Mouse (Mus musculus) cortical plate, adult 2 months (tissue): Measurements from ENCODE around the gene Hspb2.

ENCODE experiments used
- CTCF ChIP-seq: fragments of 200-500 bp; IDR thresholded peaks from 2 replicates; pipeline ENCODE4 v1.5.1; 2011; ENCODE audit warnings: mild to moderate bottlenecking, control low read depth, low read length; ENCODE audit not compliant: insufficient read depth; ENCODE audit errors: extremely low read depth
- POLR2A ChIP-seq: fragments of 200-500 bp; IDR thresholded peaks from 2 replicates; pipeline ENCODE4 v1.6.1; 2011; ENCODE audit warnings: mild to moderate bottlenecking, low read length, control low read depth; ENCODE audit not compliant: insufficient read depth; ENCODE audit errors: extremely low read depth

DNA sequence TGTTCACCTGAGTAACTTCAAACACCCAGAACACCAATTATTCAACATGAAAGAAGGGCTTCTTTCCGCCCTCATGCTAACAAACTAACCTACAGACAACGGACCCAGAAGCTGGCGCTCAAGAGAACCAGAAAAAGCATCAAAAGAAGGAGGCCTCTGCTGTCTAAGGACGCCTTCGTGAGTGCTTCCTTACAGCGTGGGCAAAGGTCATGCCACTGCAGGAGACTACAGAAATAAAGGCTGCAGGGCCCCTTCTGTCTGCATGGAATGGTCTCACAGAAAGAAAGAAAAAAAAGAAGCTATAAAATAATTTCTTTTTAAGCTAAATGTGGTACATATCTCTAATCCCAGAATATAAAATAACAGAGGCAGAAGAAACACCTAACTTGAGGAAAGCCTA is 47.2 kb downstream of the Hspb2 start:
- TF ChIP-seq CTCF (no peak), POLR2A (no peak)
